Mouse (Mus musculus) CH12.LX (cell line): Measurements from ENCODE around the gene 4933416C03Rik. TPM values are rescaled to one million over a fixed set of nuclear protein-coding genes. Genes with fewer than 3 reads are reported as not detected.

Experiments
- DNase-seq: peaks from one replicate; pipeline ENCODE4 v3.0.0-alpha.2; 2013; ENCODE audit errors: extremely low read depth
- H3K27ac ChIP-seq: 2 replicates; pipeline ENCODE4 v1.5.1; 2012; ENCODE audit warnings: low read depth, mild to moderate bottlenecking, control low read depth, moderate library complexity; ENCODE audit not compliant: insufficient read depth
- H3K27me3 ChIP-seq: replicated peaks from 2 replicates; pipeline ENCODE3; 2012; ENCODE audit warnings: inconsistent platforms
- H3K36me3 ChIP-seq, 2 experiments: replicated peaks in 1 of 2; 2 replicates each; pipeline versions ENCODE3 to v1.6.1; 2012; ENCODE audit warnings: inconsistent platforms in 1 of 2, low read length in 1 of 2, mild to moderate bottlenecking in 1 of 2, mixed read lengths in 1 of 2, moderate library complexity in 1 of 2; ENCODE audit not compliant: control insufficient read depth in 1 of 2, insufficient read depth in 1 of 2
- H3K4me1 ChIP-seq, 2 experiments: 2 replicates each; pipeline ENCODE4 v1.6.1; 2012; ENCODE audit warnings: inconsistent platforms in 1 of 2, moderate library complexity in 1 of 2; ENCODE audit not compliant: insufficient read depth in 2 of 2, control insufficient read depth in 1 of 2
- H3K4me2 ChIP-seq: 2 replicates; pipeline ENCODE4 v1.6.1; 2012; ENCODE audit warnings: low read depth, mild to moderate bottlenecking, control low read depth; ENCODE audit not compliant: poor library complexity, insufficient read depth, severe bottlenecking
- H3K4me3 ChIP-seq, 3 experiments: fragments of 150-350 bp in 1 of 3; sonication (generic) in 1 of 3; replicated peaks in 1 of 3; 2 replicates each; pipeline versions ENCODE3 to v1.5.1; 2011 to 2012; ENCODE audit warnings: low read depth in 2 of 3, low read length in 2 of 3, mild to moderate bottlenecking in 2 of 3, moderate library complexity in 2 of 3, control low read depth in 1 of 3, improper control_type of control experiment in 1 of 3, inconsistent platforms in 1 of 3, mixed read lengths in 1 of 3; ENCODE audit not compliant: poor library complexity in 1 of 3
- H3K79me2 ChIP-seq: replicated peaks from 2 replicates; pipeline ENCODE4 v1.6.1; 2012; ENCODE audit warnings: mild to moderate bottlenecking, moderate library complexity; ENCODE audit not compliant: control insufficient read depth, poor library complexity, insufficient read depth, severe bottlenecking; ENCODE audit errors: extremely low read depth
- H3K9ac ChIP-seq: 2 replicates; pipeline ENCODE4 v1.6.1; 2012; ENCODE audit warnings: low read depth, mild to moderate bottlenecking, control low read depth, moderate library complexity; ENCODE audit not compliant: insufficient read depth
- H3K9me3 ChIP-seq: replicated peaks from 2 replicates; pipeline ENCODE3; 2012; ENCODE audit warnings: low read length, inconsistent platforms, mixed read lengths
- CHD1 ChIP-seq: IDR thresholded peaks from 2 replicates; pipeline ENCODE4 v1.6.1; 2012; ENCODE audit warnings: low read depth, low read length, improper control_type of control experiment, inconsistent platforms
- CHD2 ChIP-seq: IDR thresholded peaks from 2 replicates; pipeline ENCODE4 v1.6.1; 2011; ENCODE audit warnings: low read length, improper control_type of control experiment
- CTCF ChIP-seq, 2 experiments: IDR thresholded peaks in 1 of 2; conservative IDR thresholded peaks in 1 of 2; 2 replicates each; pipeline ENCODE4 v1.5.1; 2011 to 2012; ENCODE audit warnings: low read depth in 2 of 2, low read length in 2 of 2, improper control_type of control experiment in 1 of 2, inconsistent platforms in 1 of 2, mild to moderate bottlenecking in 1 of 2, moderate library complexity in 1 of 2
- E2F4 ChIP-seq: IDR thresholded peaks from 2 replicates; pipeline ENCODE4 v1.6.1; 2011; ENCODE audit warnings: low read depth, low read length, improper control_type of control experiment; ENCODE audit not compliant: insufficient replicate concordance
- ELF1 ChIP-seq: IDR thresholded peaks from 2 replicates; pipeline ENCODE4 v1.6.1; 2014; ENCODE audit warnings: low read depth, mild to moderate bottlenecking, inconsistent platforms, low read length, improper control_type of control experiment
- EP300 ChIP-seq: IDR thresholded peaks from 2 replicates; pipeline ENCODE4 v1.6.1; 2011; ENCODE audit warnings: low read length, improper control_type of control experiment
- ETS1 ChIP-seq: conservative IDR thresholded peaks from 2 replicates; pipeline ENCODE4 v1.6.1; 2012; ENCODE audit warnings: low read depth, mild to moderate bottlenecking, inconsistent platforms, low read length, improper control_type of control experiment, moderate library complexity
- GABPA ChIP-seq: IDR thresholded peaks from 2 replicates; pipeline ENCODE4 v1.6.1; 2012; ENCODE audit warnings: low read depth, low read length, improper control_type of control experiment, inconsistent platforms; ENCODE audit not compliant: insufficient replicate concordance
- HCFC1 ChIP-seq: IDR thresholded peaks from 2 replicates; pipeline ENCODE4 v1.6.1; 2012; ENCODE audit warnings: low read depth, mild to moderate bottlenecking, inconsistent platforms, low read length, improper control_type of control experiment
- IRF4 ChIP-seq: IDR thresholded peaks from 2 replicates; pipeline ENCODE4 v1.6.1; 2014; ENCODE audit warnings: low read depth, mild to moderate bottlenecking, inconsistent platforms, low read length, improper control_type of control experiment
- JUN ChIP-seq: IDR thresholded peaks from 2 replicates; pipeline ENCODE4 v1.6.1; 2011; ENCODE audit warnings: low read depth, mild to moderate bottlenecking, low read length, improper control_type of control experiment, moderate library complexity; ENCODE audit not compliant: insufficient read depth
- JUND ChIP-seq: conservative IDR thresholded peaks from 2 replicates; pipeline ENCODE4 v1.6.1; 2011; ENCODE audit warnings: low read depth, low read length, improper control_type of control experiment
- KAT2A ChIP-seq: IDR thresholded peaks from 2 replicates; pipeline ENCODE4 v1.6.1; 2012; ENCODE audit warnings: low read length, improper control_type of control experiment, inconsistent platforms; ENCODE audit not compliant: insufficient replicate concordance
- MAX ChIP-seq: IDR thresholded peaks from 2 replicates; pipeline ENCODE4 v1.6.1; 2011; ENCODE audit warnings: low read length, improper control_type of control experiment
- MAZ ChIP-seq: IDR thresholded peaks from 2 replicates; pipeline ENCODE4 v1.6.1; 2012; ENCODE audit warnings: low read depth, mild to moderate bottlenecking, inconsistent platforms, low read length, improper control_type of control experiment, moderate library complexity
- MXI1 ChIP-seq: IDR thresholded peaks from 2 replicates; pipeline ENCODE4 v1.6.1; 2011; ENCODE audit warnings: mild to moderate bottlenecking, low read depth, low read length, improper control_type of control experiment
- MYC ChIP-seq: IDR thresholded peaks from 2 replicates; pipeline ENCODE4 v1.6.1; 2011; ENCODE audit warnings: low read depth, mild to moderate bottlenecking, improper control_type of control experiment, low read length
- NELFE ChIP-seq: IDR thresholded peaks from 2 replicates; pipeline ENCODE4 v1.6.1; 2011; ENCODE audit warnings: low read depth, low read length, improper control_type of control experiment
- NRF1 ChIP-seq: IDR thresholded peaks from 2 replicates; pipeline ENCODE4 v1.6.1; 2014; ENCODE audit warnings: low read depth, mild to moderate bottlenecking, inconsistent platforms, low read length, improper control_type of control experiment, moderate library complexity
- PAX5 ChIP-seq: IDR thresholded peaks from 2 replicates; pipeline ENCODE4 v1.6.1; 2012; ENCODE audit warnings: low read length, inconsistent platforms, mixed read lengths
- SIN3A ChIP-seq: IDR thresholded peaks from 2 replicates; pipeline ENCODE4 v1.6.1; 2012; ENCODE audit warnings: low read length, improper control_type of control experiment, inconsistent platforms
- SMC3 ChIP-seq: IDR thresholded peaks from 2 replicates; pipeline ENCODE4 v1.6.1; 2011; ENCODE audit warnings: low read depth, low read length, improper control_type of control experiment
- TBP ChIP-seq: conservative IDR thresholded peaks from 2 replicates; pipeline ENCODE4 v1.6.1; 2011; ENCODE audit warnings: low read depth, low read length, improper control_type of control experiment
- TCF12 ChIP-seq: IDR thresholded peaks from 2 replicates; pipeline ENCODE4 v1.6.1; 2014; ENCODE audit warnings: low read depth, mild to moderate bottlenecking, inconsistent platforms, low read length, improper control_type of control experiment
- UBTF ChIP-seq: IDR thresholded peaks from 2 replicates; pipeline ENCODE4 v1.6.1; 2012; ENCODE audit warnings: low read depth, mild to moderate bottlenecking, inconsistent platforms, low read length, improper control_type of control experiment, moderate library complexity
- USF1 ChIP-seq: IDR thresholded peaks from 2 replicates; pipeline ENCODE4 v1.6.1; 2014; ENCODE audit warnings: low read depth, mild to moderate bottlenecking, inconsistent platforms, low read length, improper control_type of control experiment
- ZKSCAN1 ChIP-seq: IDR thresholded peaks from 2 replicates; pipeline ENCODE4 v1.6.1; 2012; ENCODE audit warnings: low read depth, inconsistent platforms, low read length, improper control_type of control experiment, borderline replicate concordance
- ZNF384 ChIP-seq: IDR thresholded peaks from 2 replicates; pipeline ENCODE4 v1.6.1; 2012; ENCODE audit warnings: low read depth, low read length, improper control_type of control experiment, inconsistent platforms
- dilution Hi-C: fragments of 300-500 bp; cut with MboI; formaldehyde crosslinking; loops from 2 replicates; pipeline ENCODE4 v1.14.3; 2020; ENCODE audit warnings: low sequenced_read_pairs; ENCODE audit not compliant: extremely low pct_unique_long_range_greater_than_20kb, extremely low pct_ligation_motif_present
- in situ Hi-C: fragments of 300-500 bp; cut with MboI; formaldehyde crosslinking; loops from 3 replicates; pipeline ENCODE4 v1.14.3; 2019; ENCODE audit warnings: low sequenced_read_pairs, low pct_ligation_motif_present, low pct_unique_long_range_greater_than_20kb, mixed read lengths
- polyA plus RNA-seq: library from polyadenylated mRNA; unstranded; fragments of >175 nt; gene quantifications from 2 replicates; pipeline ENCODE4 v1.2.1, GENCODE M21; 2012; ENCODE audit warnings: low read depth; ENCODE audit not compliant: insufficient read length
- total RNA-seq, 2 experiments: library from RNA; depleted of rRNA; stranded (reverse); fragments of 300-350 nt in 1 of 2; fragments of >200 nt in 1 of 2; gene quantifications; 2 replicates each; pipeline ENCODE4 v1.2.3; 2012 to 2014

4933416C03Rik gene
- total and polyA plus RNA-seq, 3 experiments: not detected

- Histone ChIP-seq H3K4me2 (no peak overlapping the region), H3K9ac (no peak overlapping the region), H3K4me1 (peaks cover 0 to 2% of the 10 kb centered on the region in 2 experiments; a peak in 1 of 4 replicates), H3K79me2 (no peaks in the 10 kb centered on the region), H3K4me3 (no peak overlapping the region), H3K36me3 (no peaks in the 10 kb centered on the region), H3K27me3 (no peaks in the 10 kb centered on the region), H3K9me3 (peaks cover 2% of the 10 kb centered on the region), H3K27ac (no peak overlapping the region)
- no peak for TF ChIP-seq TCF12
- no peak for TF ChIP-seq JUND
- TF ChIP-seq SMC3: no peak
- no peak for TF ChIP-seq HCFC1
- TF ChIP-seq IRF4: no peak
- no peak for TF ChIP-seq ELF1
- TF ChIP-seq USF1: no peak
- TF ChIP-seq CHD2: no peak
- no peak for TF ChIP-seq MYC
- TF ChIP-seq TBP: no peak
- no peak for TF ChIP-seq ZKSCAN1
- no peak for TF ChIP-seq KAT2A
- no peak for TF ChIP-seq NRF1
- no peak for TF ChIP-seq JUN
- TF ChIP-seq CTCF (conservative IDR thresholded peaks at IDR 0.05 in 1 of 2, IDR thresholded peaks at IDR 0.05 in 1 of 2; ENCODE audit: low read depth in 2 of 2, low read length in 2 of 2): no peak
- no peak for TF ChIP-seq ETS1
- no peak for TF ChIP-seq GABPA
- dilution Hi-C loops: no loop called here
- no peak for DNase-seq
- in situ Hi-C loops: no loop called here
Observed at GRCm38 (mm10) chr10:116156699-116157098, 43.0 kb upstream of the 4933416C03Rik start.

- Histone ChIP-seq H3K9ac (no peak overlapping the region), H3K36me3 (no peaks in the 10 kb centered on the region), H3K4me2 (no peak overlapping the region), H3K79me2 (no peaks in the 10 kb centered on the region), H3K4me1 (peaks cover 0 to 2% of the 10 kb centered on the region in 2 experiments; a peak in 1 of 4 replicates), H3K27me3 (no peaks in the 10 kb centered on the region), H3K4me3 (no peak overlapping the region), H3K27ac (no peak overlapping the region), H3K9me3 (peaks cover 2% of the 10 kb centered on the region)
- dilution Hi-C loops: no loop called here
- TF ChIP-seq E2F4 (no peak), MAZ (no peak), PAX5 (no peak), MAX (no peak), MYC (no peak), USF1 (no peak), EP300 (no peak), IRF4 (no peak), NRF1 (no peak), CHD2 (no peak), ZKSCAN1 (no peak), UBTF (no peak), SIN3A (no peak), CHD1 (no peak), GABPA (no peak), ZNF384 (no peak), MXI1 (no peak), NELFE (no peak)
- no peak for DNase-seq
- in situ Hi-C loops: no loop called here
Observed at GRCm38 (mm10) chr10:116154707-116155106, 41.0 kb upstream of the 4933416C03Rik start.
